In genomic region chr5:127374251-127374650, GRCm38 (mm10) we compare ENCODE assay signal across 12 mouse cellular contexts.
DNase-seq lines count a peak whose midpoint lies in the region; ATAC-seq and TF ChIP-seq lines count a peak whose summit lies in the region.
"Had no signal": no experiment of that assay in that cellular context is flagged by ENCODE, and none has a peak within 500 bp of the region (broad histone marks: within the 10 kb centered on the region; RNA-seq: fewer than 3 reads in every experiment).

No protein-coding gene starts in this region.

- no peaks in the 10 kb centered on the region for H3K36me3 ChIP-seq in intestine, embryonic 16.5 days (ENCODE audit: control insufficient read depth, insufficient read depth, low read length)
- H3K36me3 ChIP-seq: G1E; liver, embryonic 13.5 days had no signal

- no peak for ATAC-seq in intestine, embryonic 16.5 days
- ATAC-seq: forebrain, postnatal 0 days had no signal

- H3K27me3 ChIP-seq in intestine, embryonic 16.5 days (replicated peaks; ENCODE audit: control insufficient read depth, insufficient read depth, low read length), result no peaks in the 10 kb centered on the region
- H3K27me3 ChIP-seq: liver, embryonic 13.5 days had no signal

- TF ChIP-seq CTCF in layer of hippocampus, adult 2 months (conservative IDR thresholded peaks at IDR 0.05), result no peak

- H3K4me3 ChIP-seq in layer of hippocampus, adult 2 months, result no peak overlapping the region
- H3K4me3 ChIP-seq in intestine, embryonic 16.5 days (ENCODE audit: low read length), result no peak overlapping the region
- H3K4me3 ChIP-seq: liver, embryonic 13.5 days had no signal

- no peaks in the 10 kb centered on the region for H3K9me3 ChIP-seq in intestine, embryonic 16.5 days (ENCODE audit: control insufficient read depth, low read length)

- peak; percentile 13 to 29 for DNase-seq in layer of hippocampus, adult 2 months (ENCODE audit: low spot score in 2 of 2)
- no peak for DNase-seq in layer of hippocampus, adult 9-10 months (ENCODE audit: low spot score)
- DNase-seq in frontal cortex, postnatal 36 days (ENCODE audit: low spot score in 2 of 2), result peak; percentile 56 to 73
- DNase-seq in heart, postnatal 14 days, result peak; percentile 17 to 32
- DNase-seq in lung, postnatal 36 days, result peak; percentile 73
- no peak for DNase-seq in spleen, adult 18-20 months
- DNase-seq in thymus, postnatal 14 days, result no peak
- DNase-seq: forebrain, postnatal 0 days; kidney, adult 18-20 months; liver, embryonic 13.5 days had no signal

- no peak overlapping the region for H3K9ac ChIP-seq in intestine, embryonic 16.5 days (ENCODE audit: low read depth, low read length)
- H3K9ac ChIP-seq: forebrain, postnatal 0 days; liver, embryonic 13.5 days had no signal

- H3K27ac ChIP-seq in layer of hippocampus, adult 2 months, result no peak overlapping the region
- H3K27ac ChIP-seq in intestine, embryonic 16.5 days (ENCODE audit: low read length), result no peak overlapping the region
- H3K27ac ChIP-seq: liver, embryonic 13.5 days had no signal

- intact Hi-C loops in heart, postnatal 14 days (cut with DNase I), result no loop called here

- H3K4me1 ChIP-seq in intestine, embryonic 16.5 days (ENCODE audit: control insufficient read depth, insufficient read depth, low read length), result no peaks in the 10 kb centered on the region
- H3K4me1 ChIP-seq: liver, embryonic 13.5 days had no signal

- H3K4me2 ChIP-seq in intestine, embryonic 16.5 days (ENCODE audit: low read depth, low read length), result no peak overlapping the region
- H3K4me2 ChIP-seq: liver, embryonic 13.5 days had no signal

- 71% methylated on average over 9 of the region's 9 CpGs for WGBS in intestine, embryonic 16.5 days

Comparison
In these comparisons a context has a peak if more than half of its experiments do, and no peak if none do; other contexts are left out.
1. DNase-seq: peak in layer of hippocampus, adult 2 months (2 of 2), frontal cortex, postnatal 36 days (2 of 2), heart, postnatal 14 days (2 of 2) and lung, postnatal 36 days (single experiment); none in layer of hippocampus, adult 9-10 months (single experiment), spleen, adult 18-20 months (0 of 2) and thymus, postnatal 14 days (single experiment).